Mouse (Mus musculus): ENCODE data around the gene Tmem207.

Gene Tmem207

DNA sequence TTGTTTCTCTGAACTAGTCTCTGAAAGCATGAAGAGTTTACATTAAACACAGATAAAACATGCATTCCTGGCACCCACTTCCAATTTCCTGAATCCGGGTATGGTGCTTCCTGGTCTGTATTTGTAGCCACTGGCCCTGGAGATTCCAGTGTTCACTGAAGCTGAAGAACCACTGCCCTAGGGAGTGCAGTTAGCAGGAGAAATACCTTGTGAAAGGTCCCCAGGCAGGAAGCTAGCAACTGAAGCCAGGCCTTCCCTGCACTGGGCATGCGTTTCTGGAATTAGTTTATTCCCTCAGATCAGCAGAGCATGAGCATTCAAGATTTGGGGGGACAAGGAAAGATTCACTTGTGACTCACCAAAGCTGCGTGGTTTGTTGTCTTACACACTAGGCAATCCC is 72.4 kb downstream of the Tmem207 start:
- DNase-seq, result no peak
